Mouse (Mus musculus): ENCODE data around the gene Prkn.

Gene Prkn

DNA sequence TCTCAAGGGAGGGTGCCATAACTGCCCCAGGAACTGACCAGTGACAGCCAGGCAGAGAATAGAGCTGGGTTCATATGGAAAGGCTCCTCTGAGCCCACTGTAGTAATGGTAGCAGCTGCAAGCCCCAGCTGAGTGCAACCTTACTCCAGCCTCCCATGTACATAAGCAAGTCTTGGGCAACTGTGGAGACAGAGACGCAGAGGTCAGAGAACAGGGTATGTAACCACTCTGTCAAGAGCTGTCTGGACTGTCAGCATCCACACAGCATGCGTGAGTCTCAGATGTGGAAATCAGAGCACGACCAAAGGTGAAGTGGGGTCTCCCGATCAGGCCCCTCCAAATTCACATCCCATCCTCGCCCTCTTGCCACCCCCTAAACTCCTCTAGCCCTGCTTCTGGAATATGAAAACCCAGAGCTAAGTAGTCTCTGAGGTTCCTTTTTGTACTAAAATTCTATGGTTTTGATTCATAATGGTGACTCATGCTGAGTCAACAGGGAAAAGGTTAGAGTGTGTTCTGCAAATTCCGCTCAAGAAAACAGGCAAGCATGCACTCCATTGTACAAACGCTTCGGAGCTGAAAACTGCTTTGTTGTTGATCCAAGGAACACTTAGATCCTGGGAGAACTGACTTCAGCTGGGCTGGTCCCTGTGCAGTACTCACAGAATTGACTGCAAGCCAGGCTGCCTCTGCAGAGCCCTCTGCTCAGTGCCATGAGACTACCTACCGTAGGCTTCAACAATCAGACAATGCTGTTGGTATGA lies 1254.8 kb downstream of the Prkn start:
- peak; percentile 80 for DNase-seq (ENCODE audit: low spot score)

DNA sequence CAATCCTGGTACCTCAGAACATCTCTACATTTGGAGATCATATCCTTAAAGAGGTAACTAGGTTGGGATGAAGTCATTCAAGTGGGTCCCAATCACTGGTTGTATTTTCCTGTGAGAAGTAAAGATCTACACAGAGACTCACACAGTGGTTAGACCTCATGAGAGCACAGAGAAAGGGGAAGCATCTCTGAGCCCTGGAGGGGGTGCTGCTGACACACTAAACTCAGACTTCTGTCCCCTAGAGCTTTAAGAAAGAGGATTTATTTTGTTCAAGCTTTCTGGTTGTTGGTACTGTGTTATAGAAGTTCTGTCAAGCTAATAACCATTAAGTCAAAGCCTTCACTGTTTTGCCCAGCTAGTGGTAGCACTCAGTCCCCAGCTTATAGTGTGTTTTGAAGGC lies 1259.2 kb downstream of the Prkn start:
- no peak for DNase-seq (ENCODE audit: low spot score)

DNA sequence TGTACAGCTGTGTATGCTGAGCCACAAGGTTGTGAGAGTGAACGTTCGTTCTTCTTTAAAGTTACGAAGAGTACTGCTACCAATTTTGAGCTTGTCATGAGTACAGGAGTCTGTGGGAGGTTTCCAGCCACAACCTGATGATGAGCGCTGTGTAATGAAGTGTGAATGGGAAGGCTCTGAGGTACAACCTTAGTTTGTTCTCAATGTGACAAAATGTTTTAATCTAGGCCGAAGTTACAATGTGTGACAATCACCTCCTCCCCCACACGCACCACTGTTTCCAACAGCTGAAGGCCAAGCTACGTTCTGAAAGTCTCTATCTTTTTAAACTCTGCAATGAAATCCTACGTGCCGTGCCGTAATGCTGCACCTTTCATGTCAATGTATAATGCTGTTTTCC lies 1262.1 kb downstream of the Prkn start:
- DNase-seq (ENCODE audit: low spot score): no peak

DNA sequence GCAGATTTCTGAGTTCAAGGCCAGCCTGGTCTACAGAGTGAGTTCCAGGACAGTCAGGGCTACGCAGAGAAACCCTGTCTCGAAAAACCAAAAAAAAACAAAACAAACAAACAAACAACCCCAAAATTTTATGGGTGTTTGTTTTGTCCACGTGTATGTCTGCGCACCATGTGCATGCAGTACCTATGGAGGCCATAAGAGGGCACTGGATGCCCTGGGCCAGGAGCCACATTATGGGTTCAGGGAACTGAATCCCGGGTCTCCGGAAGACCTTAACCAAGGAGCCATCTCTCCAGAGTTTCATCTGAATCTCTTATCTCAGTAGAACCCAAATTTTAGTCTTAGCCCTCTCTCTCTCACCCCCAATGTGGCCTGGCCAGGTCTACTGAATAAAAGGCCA lies 1263.6 kb downstream of the Prkn start:
- no peak for DNase-seq (ENCODE audit: low spot score)

DNA sequence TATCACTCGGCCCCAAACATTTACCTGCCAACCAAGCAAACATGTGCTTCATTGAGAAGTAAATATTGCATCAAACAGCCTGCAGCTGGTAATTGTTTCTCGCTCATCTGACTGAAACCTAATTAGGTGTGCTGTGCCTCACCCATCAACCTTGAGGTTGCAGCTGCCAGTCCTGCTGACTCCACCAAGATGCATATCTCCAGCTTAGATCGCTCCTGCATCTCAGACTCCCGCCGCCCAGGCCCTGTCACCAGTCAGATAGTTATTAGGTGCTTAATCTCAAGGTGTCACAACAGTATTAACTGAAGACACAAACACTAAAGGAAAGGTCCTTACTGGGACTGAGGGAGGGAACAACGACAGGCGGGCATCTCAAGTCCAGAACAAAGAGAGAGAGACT lies 1264.1 kb downstream of the Prkn start:
- DNase-seq (ENCODE audit: low spot score): no peak

DNA sequence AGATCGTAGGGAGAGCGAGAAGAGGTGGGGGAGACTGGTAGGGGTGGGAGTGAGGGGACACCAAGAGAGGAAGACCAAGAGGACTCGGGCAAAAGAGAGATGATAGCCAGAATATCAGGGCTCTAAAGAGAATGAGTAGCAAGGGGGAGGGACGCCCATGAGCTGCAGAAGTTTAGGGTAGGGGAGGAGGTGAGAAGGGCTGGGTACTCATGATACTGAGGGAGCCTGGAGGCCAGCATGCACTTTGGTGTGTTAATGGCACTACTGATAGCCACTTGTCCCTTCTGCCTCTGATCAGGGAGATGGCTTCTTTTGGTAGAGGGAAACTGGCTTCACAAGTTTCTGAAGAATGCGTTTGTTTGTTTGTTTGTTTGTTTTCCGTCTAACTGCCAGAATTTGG lies 1264.5 kb downstream of the Prkn start:
- DNase-seq (ENCODE audit: low spot score): no peak

DNA sequence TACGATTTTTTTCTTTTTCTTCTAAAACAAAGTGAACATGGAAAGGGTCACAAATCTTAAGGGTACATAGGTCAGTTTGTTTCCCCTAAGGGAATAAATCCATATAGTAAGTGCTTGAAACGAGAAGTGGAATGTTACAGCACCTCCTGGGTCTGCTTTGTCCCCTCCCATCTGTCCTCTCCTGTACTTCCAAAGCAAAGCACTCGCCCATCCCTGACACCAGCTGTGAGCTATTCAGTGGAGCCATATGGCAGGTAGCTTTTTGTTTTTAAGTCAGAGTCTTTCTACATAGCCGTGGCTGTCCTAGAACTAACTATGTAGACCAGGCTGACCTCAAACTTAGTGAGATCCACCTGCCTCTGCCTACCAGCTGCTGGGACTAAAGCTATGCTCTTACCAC lies 1266.1 kb downstream of the Prkn start:
- DNase-seq (ENCODE audit: low spot score): no peak

Data from lung, postnatal 25 days (tissue).